Mouse (Mus musculus): ENCODE results near the gene Evpl. TPM values are rescaled to one million over a fixed set of nuclear protein-coding genes. Genes with fewer than 3 reads are reported as not detected.
A peak's percentile ranks its signal among the peaks of the same experiment; 100 is the strongest.

The Evpl gene
- 3.2 and 3.7 TPM in 2 replicates for polyA plus RNA-seq (2012; rRNA removed)

DNA sequence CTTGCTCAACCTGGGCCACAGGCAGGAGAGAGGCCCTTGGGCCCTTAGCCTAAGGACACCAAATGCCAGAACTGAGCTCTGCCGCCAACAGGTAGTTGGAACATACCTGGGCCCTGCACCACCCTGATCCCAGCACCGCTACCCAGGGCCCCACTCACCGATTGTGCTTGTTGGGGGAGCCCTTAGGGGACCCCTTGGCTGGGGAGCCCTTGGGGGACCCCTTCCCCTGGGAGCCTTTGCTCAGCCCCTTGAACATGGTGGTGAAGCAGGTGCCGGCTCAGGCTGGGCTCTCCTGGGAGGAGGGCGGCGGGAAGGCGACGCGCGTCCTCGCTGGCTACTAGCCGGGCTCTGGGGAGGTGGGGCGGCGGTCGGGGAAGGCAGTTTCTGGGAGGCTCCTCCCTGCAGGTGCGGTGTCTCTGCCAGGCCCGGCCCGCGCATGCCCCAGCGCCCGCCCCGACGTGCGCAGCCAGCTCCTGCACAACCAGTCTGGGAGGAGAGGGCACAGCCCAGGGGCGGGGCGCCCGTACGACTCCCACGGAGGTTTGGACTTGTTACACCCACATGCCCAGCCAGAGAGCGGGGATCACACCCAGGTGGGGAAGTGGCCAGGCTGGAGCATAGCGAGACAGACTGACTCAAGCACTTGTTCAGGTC lies at the start of gene Evpl:
Gene Evpl (minus strand): TSS at position 336 of the 654 bp plus-strand sequence.
- no peaks in the 10 kb centered on the region for H3K27me3 ChIP-seq (ENCODE audit: control insufficient read depth, insufficient read depth, low read length)
- peaks cover 15% of the 10 kb centered on the region for H3K4me1 ChIP-seq (replicated peaks; ENCODE audit: control insufficient read depth, insufficient read depth, low read length)
- H3K27ac ChIP-seq (ENCODE audit: control insufficient read depth, insufficient read depth, low read length), result peak within 1 kb of the TSS; percentile 16
- H3K4me3 ChIP-seq (ENCODE audit: control insufficient read depth, insufficient read depth, low read length), result peak within 1 kb of the TSS; percentile 39
- 17% methylated on average over 31 of the region's 31 CpGs for WGBS
- 0 out of 2 replicates have a peak, but pooled peaks have one; percentile 12 for TF ChIP-seq CTCF (IDR thresholded peaks at IDR 0.05; ENCODE audit: borderline replicate concordance, control insufficient read depth, extremely low read depth, insufficient read depth, low read length, poor library complexity)
- TF ChIP-seq POLR2A (IDR thresholded peaks at IDR 0.05; ENCODE audit: control insufficient read depth, extremely low read depth, insufficient read depth, low read length, poor library complexity), result peak; percentile 56; the same call in 1 of the 2 replicates
- no peaks in the 10 kb centered on the region for H3K36me3 ChIP-seq (ENCODE audit: control insufficient read depth, insufficient read depth, low read length)
- peak; percentile 71 for DNase-seq

GRCm38 (mm10) chr11:116287351-116287750 lies 49.5 kb upstream of the Evpl start:
- Histone ChIP-seq H3K27me3 (ENCODE audit: control insufficient read depth, insufficient read depth, low read length) (peaks cover 14% of the 10 kb centered on the region; the same call in 1 of the 2 replicates), H3K27ac (ENCODE audit: control insufficient read depth, insufficient read depth, low read length) (no peak overlapping the region), H3K36me3 (ENCODE audit: control insufficient read depth, insufficient read depth, low read length) (peaks cover 10% of the 10 kb centered on the region; the same call in 1 of the 2 replicates), H3K4me1 (replicated peaks; ENCODE audit: control insufficient read depth, insufficient read depth, low read length) (no peaks in the 10 kb centered on the region), H3K4me3 (ENCODE audit: control insufficient read depth, insufficient read depth, low read length) (no peak overlapping the region)
- TF ChIP-seq CTCF (IDR thresholded peaks at IDR 0.05; ENCODE audit: borderline replicate concordance, control insufficient read depth, extremely low read depth, insufficient read depth, low read length, poor library complexity) (no peak), POLR2A (IDR thresholded peaks at IDR 0.05; ENCODE audit: control insufficient read depth, extremely low read depth, insufficient read depth, low read length, poor library complexity) (no peak)
- no peak for DNase-seq
- 87% methylated on average over 5 of the region's 5 CpGs for WGBS

GRCm38 (mm10) chr11:116285770-116286191 lies 47.9 kb upstream of the Evpl start:
- Histone ChIP-seq H3K4me1 (replicated peaks; ENCODE audit: control insufficient read depth, insufficient read depth, low read length) (no peaks in the 10 kb centered on the region; the same call in 1 of the 2 replicates), H3K4me3 (ENCODE audit: control insufficient read depth, insufficient read depth, low read length) (no peak overlapping the region), H3K27me3 (ENCODE audit: control insufficient read depth, insufficient read depth, low read length) (peaks cover 26% of the 10 kb centered on the region; the same call in 1 of the 2 replicates), H3K36me3 (ENCODE audit: control insufficient read depth, insufficient read depth, low read length) (peaks cover 3% of the 10 kb centered on the region; the same call in 1 of the 2 replicates), H3K27ac (ENCODE audit: control insufficient read depth, insufficient read depth, low read length) (no peak overlapping the region)
- no peak for DNase-seq
- TF ChIP-seq POLR2A (IDR thresholded peaks at IDR 0.05; ENCODE audit: control insufficient read depth, extremely low read depth, insufficient read depth, low read length, poor library complexity), result no peak
- TF ChIP-seq CTCF (IDR thresholded peaks at IDR 0.05; ENCODE audit: borderline replicate concordance, control insufficient read depth, extremely low read depth, insufficient read depth, low read length, poor library complexity), result no peak
- 81% methylated on average over 7 of the region's 7 CpGs for WGBS

DNA sequence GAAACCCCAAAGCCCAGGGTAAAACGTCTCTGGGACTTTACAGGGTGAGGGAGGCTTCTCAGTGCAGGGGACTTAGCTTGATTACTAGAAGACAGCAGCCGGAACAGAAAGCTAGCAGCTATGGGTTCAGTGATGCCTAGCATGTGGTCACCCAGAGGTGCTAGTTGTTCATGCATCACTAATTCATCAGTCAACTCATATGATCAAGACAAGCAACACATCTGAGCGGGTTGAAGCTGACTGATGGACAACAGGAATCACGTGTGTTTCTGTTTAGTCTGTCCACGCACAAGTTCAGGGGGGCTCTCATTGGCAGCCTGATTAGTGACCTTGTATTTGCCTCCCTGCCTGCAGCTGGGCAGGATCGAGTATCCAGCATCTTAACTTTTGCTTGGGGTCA lies 46.1 kb upstream of the Evpl start:
- no peak overlapping the region for H3K27ac ChIP-seq (ENCODE audit: control insufficient read depth, insufficient read depth, low read length)
- H3K27me3 ChIP-seq (ENCODE audit: control insufficient read depth, insufficient read depth, low read length), result peaks cover 31% of the 10 kb centered on the region; the same call in 1 of the 2 replicates
- WGBS, result 73% methylated on average over 6 of the region's 6 CpGs

DNA sequence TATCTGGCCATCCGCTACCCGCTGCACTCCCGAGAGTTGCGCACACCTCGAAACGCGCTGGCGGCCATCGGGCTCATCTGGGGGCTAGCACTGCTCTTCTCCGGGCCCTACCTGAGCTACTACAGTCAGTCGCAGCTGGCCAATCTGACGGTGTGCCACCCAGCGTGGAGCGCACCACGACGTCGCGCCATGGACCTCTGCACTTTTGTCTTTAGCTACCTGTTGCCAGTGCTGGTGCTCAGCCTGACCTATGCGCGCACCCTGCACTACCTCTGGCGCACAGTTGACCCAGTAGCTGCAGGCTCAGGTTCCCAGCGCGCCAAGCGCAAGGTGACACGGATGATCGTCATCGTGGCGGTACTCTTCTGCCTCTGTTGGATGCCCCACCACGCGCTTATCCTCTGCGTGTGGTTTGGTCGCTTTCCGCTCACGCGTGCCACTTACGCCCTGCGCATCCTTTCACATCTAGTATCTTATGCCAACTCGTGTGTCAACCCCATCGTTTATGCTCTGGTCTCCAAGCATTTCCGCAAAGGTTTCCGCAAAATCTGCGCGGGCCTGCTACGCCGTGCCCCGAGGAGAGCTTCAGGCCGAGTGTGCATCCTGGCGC lies 45.1 kb upstream of the Evpl start:
- no peaks in the 10 kb centered on the region; the same call in 1 of the 2 replicates for H3K4me1 ChIP-seq (replicated peaks; ENCODE audit: control insufficient read depth, insufficient read depth, low read length)
- H3K27ac ChIP-seq (ENCODE audit: control insufficient read depth, insufficient read depth, low read length), result no peak overlapping the region
- H3K36me3 ChIP-seq (ENCODE audit: control insufficient read depth, insufficient read depth, low read length), result no peaks in the 10 kb centered on the region
- no peak for DNase-seq
- no peak for TF ChIP-seq CTCF (IDR thresholded peaks at IDR 0.05; ENCODE audit: borderline replicate concordance, control insufficient read depth, extremely low read depth, insufficient read depth, low read length, poor library complexity)
- no peak for TF ChIP-seq POLR2A (IDR thresholded peaks at IDR 0.05; ENCODE audit: control insufficient read depth, extremely low read depth, insufficient read depth, low read length, poor library complexity)
- no peak overlapping the region for H3K4me3 ChIP-seq (ENCODE audit: control insufficient read depth, insufficient read depth, low read length)
- H3K27me3 ChIP-seq (ENCODE audit: control insufficient read depth, insufficient read depth, low read length), result peaks cover 31% of the 10 kb centered on the region; the same call in 1 of the 2 replicates
- WGBS, result 12% methylated on average over 48 of the region's 48 CpGs

More for the DNA sequence above, 46.1 kb upstream of the Evpl start:
- Histone ChIP-seq H3K4me1 (replicated peaks; ENCODE audit: control insufficient read depth, insufficient read depth, low read length) (no peaks in the 10 kb centered on the region; the same call in 1 of the 2 replicates), H3K4me3 (ENCODE audit: control insufficient read depth, insufficient read depth, low read length) (no peak overlapping the region), H3K36me3 (ENCODE audit: control insufficient read depth, insufficient read depth, low read length) (no peaks in the 10 kb centered on the region; the same call in 1 of the 2 replicates)
- no peak for TF ChIP-seq CTCF (IDR thresholded peaks at IDR 0.05; ENCODE audit: borderline replicate concordance, control insufficient read depth, extremely low read depth, insufficient read depth, low read length, poor library complexity)
- TF ChIP-seq POLR2A (IDR thresholded peaks at IDR 0.05; ENCODE audit: control insufficient read depth, extremely low read depth, insufficient read depth, low read length, poor library complexity), result no peak
- no peak for DNase-seq

- WGBS, result 3% methylated on average over 11 of the region's 11 CpGs
- H3K27me3 ChIP-seq (ENCODE audit: control insufficient read depth, insufficient read depth, low read length), result peaks cover 31% of the 10 kb centered on the region; the same call in 1 of the 2 replicates
- no peak for DNase-seq
These were observed 44.2 kb upstream of the Evpl start for GRCm38 (mm10) chr11:116282089-116282488.

More at GRCm38 (mm10) chr11:116282089-116282488, 44.2 kb upstream of the Evpl start:
- TF ChIP-seq CTCF (IDR thresholded peaks at IDR 0.05; ENCODE audit: borderline replicate concordance, control insufficient read depth, extremely low read depth, insufficient read depth, low read length, poor library complexity) (no peak), POLR2A (IDR thresholded peaks at IDR 0.05; ENCODE audit: control insufficient read depth, extremely low read depth, insufficient read depth, low read length, poor library complexity) (no peak)
- Histone ChIP-seq H3K27ac (ENCODE audit: control insufficient read depth, insufficient read depth, low read length) (no peak overlapping the region), H3K36me3 (ENCODE audit: control insufficient read depth, insufficient read depth, low read length) (no peaks in the 10 kb centered on the region), H3K4me3 (ENCODE audit: control insufficient read depth, insufficient read depth, low read length) (no peak overlapping the region), H3K4me1 (replicated peaks; ENCODE audit: control insufficient read depth, insufficient read depth, low read length) (no peaks in the 10 kb centered on the region; the same call in 1 of the 2 replicates)

Measured in thymus, adult 2 months (tissue).